Mouse (Mus musculus): Measurements from ENCODE around the gene Mmadhc.

Mmadhc gene

DNA sequence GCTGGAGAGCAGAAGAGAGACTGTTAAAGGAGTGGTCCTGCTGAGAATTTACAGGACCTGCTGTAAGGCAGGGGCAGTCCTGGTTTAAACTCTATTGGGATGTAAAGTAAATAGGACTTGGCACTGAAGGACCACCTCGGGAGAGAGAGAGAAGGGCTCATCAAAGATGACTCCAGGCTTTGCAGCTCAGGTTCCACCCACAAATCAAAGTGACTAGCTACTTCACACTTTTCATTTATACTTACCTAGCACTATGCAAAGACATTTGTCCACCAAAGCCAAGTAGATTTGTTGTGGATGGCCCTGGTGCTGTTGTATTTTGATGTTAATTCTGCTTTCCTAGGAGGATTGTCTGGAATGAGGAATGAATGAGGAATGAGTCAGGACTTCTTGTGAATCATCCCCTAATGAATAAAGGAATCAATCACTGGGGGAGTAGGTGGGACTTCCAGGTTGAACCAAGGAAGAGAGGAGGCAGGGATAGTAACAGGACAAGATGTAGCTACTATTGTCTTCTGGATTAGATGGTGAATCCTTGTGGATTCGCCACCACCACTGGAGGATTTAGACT, 31.3 kb downstream of the Mmadhc start:
- no peak for DNase-seq (ENCODE audit: low spot score in 2 of 2)

DNA sequence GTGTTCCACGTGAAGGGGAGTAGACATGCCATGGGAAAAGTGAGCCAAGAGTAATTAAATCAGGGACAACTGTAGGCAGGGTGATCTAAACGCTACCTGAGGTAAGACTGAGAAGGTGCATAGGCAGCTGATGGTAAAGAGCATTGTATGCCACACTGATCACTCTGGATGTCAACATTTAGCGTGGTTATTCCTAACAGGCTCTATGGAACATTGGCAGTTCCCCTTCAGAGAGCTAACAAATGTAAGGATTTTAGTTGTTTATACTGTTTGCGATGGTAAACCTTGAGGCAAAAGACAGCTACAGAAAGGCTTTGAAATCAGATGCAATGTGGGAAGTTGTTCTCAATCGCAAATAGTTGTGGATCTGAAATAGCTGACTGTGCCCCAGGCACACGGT, 32.5 kb downstream of the Mmadhc start:
- no peak for DNase-seq (ENCODE audit: low spot score in 2 of 2)

DNA sequence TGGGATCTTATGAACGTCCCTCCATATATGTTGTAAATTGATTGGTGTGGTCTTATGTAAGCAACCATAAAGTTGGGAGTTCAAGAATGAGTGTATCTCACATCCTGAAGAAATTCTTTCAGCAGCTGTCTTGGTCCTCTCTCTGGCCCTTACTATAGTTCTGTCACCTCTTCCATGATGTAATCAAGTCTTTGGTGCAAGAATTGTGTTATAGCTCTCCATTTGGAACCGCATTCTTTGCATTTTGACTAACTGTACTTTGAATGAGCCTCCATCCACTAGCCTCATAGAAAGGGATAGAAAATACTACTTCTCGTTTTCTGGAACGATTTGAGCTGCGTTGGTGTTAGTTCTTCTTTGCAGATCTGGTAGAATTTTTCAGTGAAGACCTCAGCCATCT, 41.6 kb downstream of the Mmadhc start:
- no peak for DNase-seq (ENCODE audit: low spot score in 2 of 2)

DNA sequence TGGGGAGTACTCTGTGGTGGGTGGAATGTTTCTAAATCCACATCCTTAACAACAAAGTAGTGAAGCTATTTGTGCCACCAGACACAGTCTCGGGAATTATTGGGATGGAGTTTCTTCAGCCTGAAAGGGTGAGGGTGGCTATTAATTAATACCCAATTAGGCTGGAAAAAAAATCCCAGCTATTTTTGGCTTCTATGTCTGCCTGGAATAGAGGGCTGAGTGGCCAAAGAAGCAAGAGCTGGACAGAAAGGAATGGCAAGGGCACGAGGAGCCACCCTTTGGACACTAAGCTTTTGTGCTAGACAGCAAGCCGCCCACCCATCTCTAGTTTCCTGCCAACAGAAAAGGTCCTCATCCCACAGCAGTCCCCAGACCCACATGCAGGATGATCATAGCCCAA, 48.0 kb downstream of the Mmadhc start:
- no peak for DNase-seq (ENCODE audit: low spot score in 2 of 2)

DNA sequence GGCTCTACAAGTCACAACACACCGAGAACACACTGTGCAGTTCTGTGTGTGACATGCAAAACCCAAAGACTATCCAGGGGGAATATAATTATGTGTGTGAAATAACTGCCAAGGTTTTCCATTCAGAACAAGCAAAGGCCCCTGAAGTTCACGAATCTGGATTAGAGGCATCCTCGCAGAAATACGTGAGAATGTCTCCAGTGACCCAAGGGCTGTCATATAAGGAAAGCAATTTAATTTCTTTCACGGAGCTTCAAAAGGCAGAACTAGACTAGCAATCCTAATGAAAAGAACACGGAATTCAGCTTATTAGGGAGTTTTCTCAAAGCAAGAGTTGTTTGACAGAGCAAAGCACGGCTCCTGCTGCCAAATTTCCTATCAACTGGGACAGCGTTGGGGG, 63.1 kb downstream of the Mmadhc start:
- DNase-seq (ENCODE audit: low spot score in 2 of 2), result no peak

Measured in urinary bladder, postnatal 4 days (tissue).